Mouse (Mus musculus): ENCODE measurements at regions not wholly inside any gene's neighbourhood (a gene's known extent, or its start where the extent isn't known, plus 50 kb on each side); places are given as distances from the start of the nearest gene placed in this dataset.

GRCm38 (mm10) chr9:86219669-86220068, 245.1 kb downstream of the Ube2cbp start:
- TF ChIP-seq CTCF (IDR thresholded peaks at IDR 0.05; ENCODE audit: control insufficient read depth, insufficient read depth, insufficient read length) (no peak), MYOG (IDR thresholded peaks at IDR 0.05; ENCODE audit: control insufficient read depth, extremely low read depth, insufficient read length) (no peak), USF1 (IDR thresholded peaks at IDR 0.05; ENCODE audit: low read depth) (no peak), MAX (IDR thresholded peaks at IDR 0.05) (no peak), FOSL1 (IDR thresholded peaks at IDR 0.05; ENCODE audit: insufficient read depth, low read length, poor library complexity, severe bottlenecking) (no peak), MYOD1 (IDR thresholded peaks at IDR 0.05; ENCODE audit: control insufficient read depth, insufficient read length, low read depth) (no peak)
